Mouse (Mus musculus) brain, adult 10 weeks (tissue): ENCODE data around the gene Ryr3. TPM values are rescaled to one million over a fixed set of nuclear protein-coding genes. Genes with fewer than 3 reads are reported as not detected.

Experiments used
- polyA plus RNA-seq: library from polyadenylated mRNA; stranded (reverse); fragments of 350-450 nt; fragmentation: Illumina TruSeq; extraction: RNeasy Lipid Tissue Mini Kit (QIAGEN cat#74804); gene quantifications from one replicate; pipeline ENCODE4 v1.2.3, GENCODE M21; 2015; ENCODE audit warnings: low read depth, low replicate concordance

The Ryr3 gene
- 16.8 TPM for polyA plus RNA-seq

GRCm38 (mm10) chr2:113216746-113217461 is at the start of gene Ryr3:
Gene Ryr3, minus strand, starts transcription at chr2:113217096.

Other genes starting within 250 kb of the Ryr3 start
- not detected for gene Tmco5b, start 68.6 kb upstream of the Ryr3 start, polyA plus RNA-seq
- gene Fmn1, start 110.6 kb upstream of the Ryr3 start, polyA plus RNA-seq, result 4.8 TPM